In genomic region chr2:157166371-157167080, GRCm38 (mm10) we compare ENCODE assay signal across 21 mouse cellular contexts. TPM values are rescaled to one million over a fixed set of nuclear protein-coding genes. Genes with fewer than 3 reads are reported as not detected.
DNase-seq lines count a peak whose midpoint lies in the region.
"Had no signal": no experiment of that assay in that cellular context is flagged by ENCODE, and none has a peak within 500 bp of the region (broad histone marks: within the 10 kb centered on the region; RNA-seq: fewer than 3 reads in every experiment).

No protein-coding gene starts in this region.

- intact Hi-C loops in left cerebral cortex, postnatal 4 days (cut with DNase I), result no loop called here

- DNase-seq in frontal cortex, adult 2 months (ENCODE audit: extremely low spot score in 1 of 2, low spot score in 1 of 2), result peak; percentile 14 to 42
- no peak for DNase-seq in frontal cortex, postnatal 10 days (ENCODE audit: low spot score in 2 of 2)
- peak; percentile 6 for DNase-seq in left cerebral cortex, adult 11 months (ENCODE audit: low spot score)
- DNase-seq in left cerebral cortex, postnatal 4 days, result no peak
- DNase-seq in right cerebral cortex, adult 2 months (ENCODE audit: low spot score in 2 of 2), result peak; percentile 14 to 32
- DNase-seq in right cerebral cortex, postnatal 4 days, result no peak
- DNase-seq in adrenal gland, adult 2 months, result no peak
- DNase-seq: adrenal gland, postnatal 10 days; cerebellum, adult 11 months; cerebellum, adult 9-10 months; cerebellum, postnatal 36 days; embryo, embryonic 11 days; gastrocnemius, postnatal 14 days; heart, adult 18-20 months; heart, postnatal 4 days; kidney, adult 9 months; kidney, postnatal 10 days; liver, embryonic 13.5 days; lung, adult 18-20 months; lung, postnatal 10 days; thymus, postnatal 4 days had no signal

RNA-seq across cellular contexts. Expression of gene Samhd1, which starts 31.5 kb away (rescaled TPM):
- polyA plus RNA-seq in frontal cortex, adult 2 months (2012; rRNA removed), result 20.8 and 23.0 TPM in 2 replicates
- total RNA-seq in left cerebral cortex, postnatal 4 days (2021), result 10 to 100 TPM; 18.0 to 18.7 TPM
- total RNA-seq in adrenal gland, adult 2 months (2021), result 10 to 100 TPM; 23.0 to 26.8 TPM
- 11.7 and 13.4 TPM in 2 replicates for polyA plus RNA-seq in adrenal gland, adult 2 months (2012; rRNA removed)

RNA-seq across cellular contexts. Expression of gene Rbl1, which starts 37.8 kb away (rescaled TPM):
- 2.2 TPM in 2 replicates for polyA plus RNA-seq in frontal cortex, adult 2 months (2012; rRNA removed)
- 1 to 10 TPM; 4.8 to 4.9 TPM for total RNA-seq in left cerebral cortex, postnatal 4 days (2021)
- 1 to 10 TPM; 3.7 to 5.6 TPM for total RNA-seq in adrenal gland, adult 2 months (2021)
- 1.6 and 1.7 TPM in 2 replicates for polyA plus RNA-seq in adrenal gland, adult 2 months (2012; rRNA removed)

Comparison
In these comparisons a context has a peak if more than half of its experiments do, and no peak if none do; other contexts are left out.
1. DNase-seq: peak in frontal cortex, adult 2 months (2 of 2), left cerebral cortex, adult 11 months (single experiment) and right cerebral cortex, adult 2 months (2 of 2); none in frontal cortex, postnatal 10 days (0 of 2), left cerebral cortex, postnatal 4 days (single experiment), right cerebral cortex, postnatal 4 days (single experiment) and adrenal gland, adult 2 months (single experiment).